Mouse (Mus musculus): ENCODE data around the gene Spc24. TPM values are rescaled to one million over a fixed set of nuclear protein-coding genes. Genes with fewer than 3 reads are reported as not detected.

The Spc24 gene
- total RNA-seq, 2 experiments from 2014 or later: 0.77 to 2.2 TPM

DNA sequence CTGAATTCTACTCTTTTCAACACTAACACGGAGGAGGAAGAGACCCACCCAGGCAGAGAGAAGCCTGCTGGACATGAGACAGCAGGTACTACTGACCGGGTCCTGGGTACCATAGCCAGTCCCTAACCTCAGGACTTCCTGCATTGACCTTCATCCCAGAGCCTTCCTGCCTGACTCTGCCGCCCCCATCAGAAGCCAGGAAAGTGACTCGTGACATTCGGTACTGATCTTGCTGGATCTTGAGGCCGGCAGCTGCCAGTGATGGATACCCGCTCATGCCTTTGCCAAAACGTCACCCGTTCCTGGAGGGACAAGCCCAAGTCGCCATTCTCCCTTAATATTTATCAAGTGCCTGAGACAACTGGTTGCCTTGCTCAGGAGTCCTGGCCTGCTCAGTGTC, 11.6 kb downstream of the Spc24 start:
- no peak for DNase-seq

DNA sequence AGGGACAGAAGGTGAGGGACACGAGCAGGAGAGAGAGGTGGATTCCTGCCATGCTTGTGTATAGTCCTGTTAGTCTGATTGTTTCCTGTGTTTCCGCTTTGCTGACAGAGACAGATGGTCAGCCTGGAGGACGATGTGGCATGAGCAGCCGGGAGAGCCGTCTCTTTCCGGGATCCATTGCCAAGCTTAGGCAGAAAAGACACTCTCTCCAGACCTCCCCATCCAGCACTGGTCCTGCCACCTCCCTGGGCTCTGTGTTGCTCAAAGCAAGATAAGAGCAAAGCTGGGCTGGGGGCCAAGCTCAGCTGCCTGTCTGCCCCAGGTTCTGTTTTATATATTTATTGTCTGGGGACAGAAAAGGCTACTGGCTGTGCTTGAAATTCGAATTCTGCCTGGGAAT, 12.1 kb downstream of the Spc24 start:
- no peak for DNase-seq

DNA sequence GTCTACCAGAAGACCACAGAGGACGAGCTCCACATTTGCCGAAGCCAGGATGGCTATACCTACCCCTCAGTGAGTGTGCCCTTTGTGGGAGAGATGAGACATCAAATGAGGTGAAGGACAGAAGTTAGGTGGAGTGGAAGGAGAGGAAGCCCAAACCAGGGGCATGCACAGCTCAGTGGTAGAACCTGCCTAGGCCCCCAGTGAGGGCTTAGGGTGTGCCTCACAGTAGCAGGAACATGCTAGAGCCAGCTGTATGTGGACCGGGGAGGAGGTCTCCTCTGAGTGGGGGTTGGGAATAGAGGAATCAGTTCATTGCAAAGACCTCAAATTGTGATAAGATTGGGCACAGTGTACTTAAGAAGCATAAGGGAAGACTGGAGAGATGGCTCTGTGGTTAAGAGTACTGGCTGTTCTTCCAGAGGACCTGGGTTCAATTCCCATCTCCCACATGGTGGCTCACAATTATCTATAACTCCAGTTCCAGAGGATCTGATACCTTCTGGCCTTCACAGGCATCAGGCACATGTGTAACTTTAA, 12.8 kb downstream of the Spc24 start:
- no peak for DNase-seq

DNA sequence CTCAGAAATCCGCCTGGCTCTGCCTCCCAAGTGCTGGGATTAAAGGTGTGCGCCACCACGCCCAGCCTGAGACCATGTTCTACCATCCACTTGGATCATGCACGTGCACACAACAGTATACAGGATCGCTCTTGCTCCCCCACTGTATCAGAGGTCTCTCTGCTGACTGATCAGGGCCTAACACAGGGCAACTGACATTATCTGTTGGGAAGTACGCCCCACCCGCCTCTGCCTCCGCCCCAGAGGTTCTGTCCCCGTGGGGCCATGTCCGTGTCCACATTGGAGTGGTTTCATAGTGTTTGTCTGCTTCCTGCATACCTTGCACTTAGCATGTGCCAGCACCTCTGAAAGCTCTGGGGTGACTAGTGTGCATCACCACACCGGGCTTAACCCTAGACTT, 18.6 kb downstream of the Spc24 start:
- DNase-seq: no peak

DNA sequence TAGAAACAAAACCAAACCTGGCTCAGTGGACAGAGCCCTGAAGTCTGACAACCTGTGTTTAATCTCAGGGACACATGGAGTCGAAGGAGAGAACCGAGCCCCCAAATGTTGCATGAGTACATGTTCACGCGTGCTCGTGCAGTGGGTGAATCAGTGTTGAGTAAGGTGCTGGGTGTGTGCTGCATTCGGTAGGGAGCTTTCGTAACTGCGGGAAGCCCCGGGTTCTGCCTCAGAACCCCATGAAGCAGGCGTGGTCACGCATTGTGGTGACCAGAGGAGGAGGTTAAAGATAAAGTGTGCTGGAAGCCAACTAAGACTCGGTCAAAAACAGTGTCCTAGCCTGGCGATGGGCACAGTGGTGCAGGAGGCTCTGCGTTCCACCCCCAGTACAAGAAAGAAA, 19.7 kb downstream of the Spc24 start:
- DNase-seq: no peak

DNA sequence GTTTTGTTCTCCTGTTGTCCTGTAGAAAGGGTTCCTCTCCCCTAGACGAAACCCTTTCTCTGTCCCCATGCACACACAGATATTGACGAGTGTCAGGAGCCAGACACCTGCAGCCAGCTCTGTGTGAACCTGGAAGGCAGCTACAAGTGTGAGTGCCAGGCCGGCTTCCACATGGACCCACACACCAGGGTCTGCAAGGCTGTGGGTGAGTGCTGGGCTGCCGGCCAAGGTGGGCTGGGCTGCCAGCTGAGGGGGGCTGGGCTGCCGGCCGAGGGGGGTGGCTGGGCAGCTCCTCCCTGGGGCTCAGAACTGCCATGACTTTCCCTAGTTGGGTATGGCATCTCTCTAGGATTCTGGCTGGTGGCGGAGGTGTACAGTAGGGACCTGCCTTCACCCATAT, 21.3 kb downstream of the Spc24 start:
- DNase-seq: no peak

DNA sequence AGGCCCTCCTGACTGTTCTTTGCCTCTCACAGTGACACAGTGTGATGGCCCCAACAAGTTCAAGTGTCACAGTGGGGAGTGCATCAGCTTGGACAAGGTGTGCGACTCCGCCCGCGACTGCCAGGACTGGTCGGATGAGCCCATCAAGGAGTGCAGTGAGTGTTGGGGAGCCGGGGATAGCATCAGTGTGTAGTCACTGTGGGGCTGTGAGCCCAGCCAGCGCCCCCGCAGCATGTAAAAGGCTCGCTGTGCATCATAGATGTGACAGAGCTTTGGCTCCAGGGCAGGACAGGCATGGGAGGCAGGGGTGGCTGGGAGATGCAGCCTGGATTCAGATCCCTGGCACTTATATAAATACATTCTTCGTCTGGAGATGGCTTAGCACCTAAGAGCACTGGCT, 22.9 kb downstream of the Spc24 start:
- no peak for DNase-seq

DNA sequence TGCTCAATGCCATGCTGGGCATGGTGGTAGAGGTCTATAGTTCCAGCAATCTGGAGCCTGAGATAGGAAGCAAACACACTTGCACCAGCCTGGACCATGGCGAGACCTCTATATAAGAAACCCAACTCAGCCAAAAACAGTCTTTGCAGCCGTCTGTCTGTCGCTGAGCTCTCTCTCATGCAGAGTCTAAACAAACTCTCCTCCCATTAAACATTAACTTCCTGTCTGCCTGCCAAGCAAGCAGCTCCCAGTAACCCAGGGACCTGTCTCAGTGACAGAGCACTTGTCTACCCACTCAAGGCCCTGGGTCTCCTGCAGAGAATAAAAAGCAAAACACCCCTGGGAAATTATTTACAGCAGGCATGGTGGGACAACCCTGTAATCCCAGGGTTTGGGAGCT, 23.5 kb downstream of the Spc24 start:
- DNase-seq: no peak

DNA sequence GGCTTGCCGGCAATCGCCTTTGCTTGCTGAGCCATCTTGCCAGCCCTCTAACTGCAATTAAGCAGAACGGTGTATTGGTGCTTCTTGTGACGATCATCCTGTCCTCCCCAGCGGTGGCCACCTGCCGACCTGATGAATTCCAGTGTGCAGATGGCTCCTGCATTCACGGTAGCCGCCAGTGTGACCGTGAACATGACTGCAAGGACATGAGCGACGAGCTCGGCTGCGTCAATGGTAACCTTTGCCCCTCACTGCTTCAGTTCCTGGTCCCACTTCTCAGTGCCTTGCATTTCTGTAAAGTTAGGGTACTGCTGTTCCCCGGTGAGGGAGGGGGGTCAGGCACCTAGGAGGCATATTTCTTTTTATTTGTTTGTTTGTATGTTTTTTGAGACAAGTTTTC, 25.0 kb downstream of the Spc24 start:
- no peak for DNase-seq

DNA sequence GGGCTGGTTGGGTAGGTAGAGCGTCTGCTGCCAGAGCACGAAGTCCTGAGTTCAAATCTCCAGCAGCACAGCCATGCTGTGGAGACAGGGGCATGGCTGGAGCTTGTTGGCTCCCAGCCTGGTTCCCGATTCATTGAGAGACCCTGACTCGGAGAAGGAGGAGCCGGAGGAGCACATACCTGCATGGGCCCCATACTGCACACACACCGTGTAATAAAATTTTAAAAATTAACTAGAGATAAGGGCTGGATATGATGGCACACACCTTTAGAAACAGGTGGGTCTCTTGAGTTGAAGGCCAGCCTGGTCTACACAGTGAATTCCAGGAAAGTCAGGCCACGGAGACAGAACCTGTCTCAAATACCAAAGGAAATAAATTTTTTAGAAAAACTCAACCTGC, 26.1 kb downstream of the Spc24 start:
- no peak for DNase-seq

DNA sequence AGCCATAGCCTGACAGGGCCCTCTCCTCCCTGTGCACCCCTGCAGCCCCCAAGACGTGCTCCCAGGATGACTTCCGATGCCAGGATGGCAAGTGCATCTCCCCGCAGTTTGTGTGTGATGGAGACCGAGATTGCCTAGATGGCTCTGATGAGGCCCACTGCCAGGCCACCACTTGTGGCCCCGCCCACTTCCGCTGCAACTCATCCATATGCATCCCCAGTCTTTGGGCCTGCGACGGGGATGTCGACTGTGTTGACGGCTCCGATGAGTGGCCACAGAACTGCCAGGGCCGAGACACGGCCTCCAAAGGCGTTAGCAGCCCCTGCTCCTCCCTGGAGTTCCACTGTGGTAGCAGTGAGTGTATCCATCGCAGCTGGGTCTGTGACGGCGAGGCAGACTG, 26.7 kb downstream of the Spc24 start:
- no peak for DNase-seq

DNA sequence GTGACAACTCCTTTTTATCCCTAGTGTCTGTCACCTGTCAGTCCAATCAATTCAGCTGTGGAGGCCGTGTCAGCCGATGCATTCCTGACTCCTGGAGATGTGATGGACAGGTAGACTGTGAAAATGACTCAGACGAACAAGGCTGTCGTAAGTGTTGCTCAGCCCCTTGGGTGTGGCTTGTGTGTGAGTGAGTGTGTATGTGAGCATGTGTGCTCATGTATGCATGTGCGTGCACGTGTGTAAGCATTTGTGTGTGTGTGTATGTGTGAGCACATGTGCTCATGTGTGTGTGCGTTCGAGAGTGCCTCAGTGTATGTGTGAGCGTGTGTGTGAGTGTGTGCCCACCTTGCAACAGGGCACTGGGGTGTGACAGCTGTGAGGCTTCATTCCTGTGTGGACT, 27.8 kb downstream of the Spc24 start:
- DNase-seq: no peak

DNA sequence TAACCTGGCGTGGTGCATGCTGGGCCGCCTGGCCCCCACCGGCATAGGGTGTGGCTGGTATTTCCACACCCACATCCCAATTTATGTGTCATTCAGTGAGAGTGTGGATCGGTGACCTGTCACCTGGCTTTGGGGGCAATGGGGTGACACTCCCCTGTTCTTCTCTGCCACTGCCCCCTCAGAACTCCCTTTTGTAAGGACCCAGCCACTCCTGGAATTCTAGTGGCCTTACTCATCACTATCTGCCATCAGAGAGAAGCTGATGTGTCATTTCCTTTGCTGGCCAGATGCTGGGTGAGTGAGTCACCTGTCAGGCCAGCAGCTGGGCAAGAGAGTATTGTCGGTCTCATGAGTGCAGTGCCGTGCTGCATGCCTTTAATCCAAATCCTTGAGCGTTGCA, 30.8 kb downstream of the Spc24 start:
- no peak for DNase-seq

DNA sequence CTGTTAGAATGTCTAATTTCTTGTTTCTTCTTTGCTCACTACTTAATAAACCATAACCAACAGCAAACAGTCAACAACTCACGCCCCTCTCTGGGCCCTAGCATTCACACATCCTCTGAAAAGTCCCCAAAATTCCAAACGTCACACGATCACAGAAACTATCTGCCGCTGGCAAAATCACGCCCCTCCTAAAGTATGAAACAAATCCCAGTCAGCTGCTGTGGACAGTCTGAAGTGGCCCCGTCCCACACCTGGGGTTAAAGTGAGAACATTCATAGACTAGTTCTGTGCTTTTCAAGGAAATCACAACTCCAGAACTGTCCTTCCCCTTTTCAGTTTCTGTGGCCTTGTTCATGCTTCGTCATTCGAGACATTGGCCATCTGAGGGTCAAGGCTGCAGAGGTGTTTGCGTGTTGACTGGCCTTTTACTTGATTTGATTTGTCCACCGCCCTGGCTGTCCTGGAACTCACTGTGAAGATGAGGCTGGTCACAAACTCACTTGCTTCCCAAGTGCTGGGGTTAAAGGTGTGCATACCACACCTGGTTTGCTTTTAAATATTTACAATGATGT, 31.8 kb downstream of the Spc24 start:
- no peak for DNase-seq

DNA sequence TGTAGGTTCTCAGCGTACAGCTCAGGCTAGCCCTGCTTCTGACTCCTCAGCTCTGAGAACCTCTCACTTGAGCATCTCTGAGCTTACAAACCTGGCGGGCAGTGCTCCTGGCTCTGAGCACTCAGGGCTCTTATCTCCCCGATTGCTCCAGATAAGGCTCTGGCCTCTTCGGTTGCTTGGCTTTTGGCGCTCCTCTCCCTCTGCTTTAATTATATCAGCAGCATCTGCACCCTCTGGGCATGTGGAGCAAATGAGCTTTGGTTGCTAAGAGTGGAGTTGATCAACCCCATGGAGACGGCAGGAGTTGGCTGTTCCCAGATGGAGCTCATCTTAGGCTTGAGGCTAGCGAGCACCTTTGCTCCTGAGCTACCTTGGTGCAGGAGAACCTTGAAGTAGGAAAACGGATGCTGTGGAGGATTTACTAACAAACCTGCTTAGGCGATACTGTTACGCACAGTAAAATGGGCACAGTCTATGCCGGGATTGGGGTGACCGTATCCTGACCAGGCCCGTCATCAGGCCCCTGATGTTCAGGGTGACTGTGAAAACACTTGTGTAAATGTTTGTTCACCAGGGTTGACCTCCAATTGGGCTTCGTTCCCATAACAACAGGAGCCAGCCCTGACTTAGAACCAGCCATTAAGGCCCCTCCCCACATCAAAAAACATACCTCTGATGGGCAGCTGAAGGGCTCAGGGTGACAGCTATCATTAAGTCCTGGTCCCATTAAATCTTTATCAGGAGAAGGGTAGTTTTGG, 33.7 kb downstream of the Spc24 start:
- no peak for DNase-seq

DNA sequence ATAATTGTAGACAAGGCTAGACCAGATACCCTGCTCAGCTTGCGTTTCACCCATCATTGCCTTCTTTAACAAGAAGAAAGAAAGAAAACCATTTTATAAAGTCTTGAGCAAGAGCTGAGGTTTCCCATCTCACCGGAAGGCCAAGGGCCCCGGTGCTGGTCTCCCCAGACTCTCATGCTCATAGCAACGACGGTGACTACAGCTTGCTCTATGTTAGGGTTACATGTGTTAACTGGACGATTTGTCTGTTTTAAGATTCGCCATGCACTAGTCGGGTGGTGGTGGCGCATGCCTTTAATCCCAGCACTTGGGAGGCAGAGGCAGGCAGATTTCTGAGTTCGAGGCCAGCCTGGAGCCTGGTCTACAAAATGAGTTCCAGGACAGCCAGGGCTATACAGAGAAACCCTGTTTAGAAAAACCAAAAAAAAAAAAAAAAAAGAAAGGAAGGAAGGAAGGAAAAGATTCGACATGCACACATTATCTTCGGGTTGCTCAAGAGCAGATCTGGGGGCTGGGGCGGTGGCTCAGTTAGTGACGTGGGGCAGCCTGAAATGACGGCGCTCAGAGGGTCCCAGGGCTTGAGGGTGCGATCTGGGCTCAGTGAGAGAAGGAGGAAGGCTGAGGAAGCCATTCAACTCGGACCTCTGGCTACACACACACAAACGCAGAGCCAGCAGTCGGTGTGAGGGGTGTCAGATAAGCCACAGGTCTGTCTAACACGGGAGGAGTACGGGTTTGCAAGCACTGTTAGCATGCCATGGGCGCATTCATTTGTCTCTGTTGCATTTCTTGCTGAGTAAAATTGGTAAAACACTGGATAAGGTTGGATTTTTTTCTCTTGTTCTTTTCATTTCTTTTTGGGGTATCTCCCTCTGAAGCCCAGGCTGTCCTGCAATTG, 34.6 kb downstream of the Spc24 start:
- DNase-seq: no peak

DNA sequence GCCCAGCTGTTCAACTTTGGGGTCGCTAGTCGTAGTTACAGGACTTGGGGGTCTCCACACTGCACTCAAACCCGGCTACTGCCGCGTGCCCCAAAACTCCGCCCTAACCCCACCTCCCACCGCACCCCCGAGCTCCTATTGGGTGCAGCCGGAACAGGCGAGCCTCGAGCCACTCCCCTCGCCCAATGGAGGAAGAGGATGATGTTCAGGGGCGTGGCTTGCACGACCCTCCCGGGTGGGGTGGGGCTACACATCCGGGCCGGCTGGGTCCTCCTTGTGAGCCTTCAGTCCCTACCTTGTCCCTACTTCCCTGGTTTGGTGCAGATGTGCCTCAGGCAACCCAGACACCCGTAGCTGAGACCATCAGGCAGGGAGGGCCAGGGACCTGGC, 36.0 kb downstream of the Spc24 start:
- peak; percentile 92 for DNase-seq

DNA sequence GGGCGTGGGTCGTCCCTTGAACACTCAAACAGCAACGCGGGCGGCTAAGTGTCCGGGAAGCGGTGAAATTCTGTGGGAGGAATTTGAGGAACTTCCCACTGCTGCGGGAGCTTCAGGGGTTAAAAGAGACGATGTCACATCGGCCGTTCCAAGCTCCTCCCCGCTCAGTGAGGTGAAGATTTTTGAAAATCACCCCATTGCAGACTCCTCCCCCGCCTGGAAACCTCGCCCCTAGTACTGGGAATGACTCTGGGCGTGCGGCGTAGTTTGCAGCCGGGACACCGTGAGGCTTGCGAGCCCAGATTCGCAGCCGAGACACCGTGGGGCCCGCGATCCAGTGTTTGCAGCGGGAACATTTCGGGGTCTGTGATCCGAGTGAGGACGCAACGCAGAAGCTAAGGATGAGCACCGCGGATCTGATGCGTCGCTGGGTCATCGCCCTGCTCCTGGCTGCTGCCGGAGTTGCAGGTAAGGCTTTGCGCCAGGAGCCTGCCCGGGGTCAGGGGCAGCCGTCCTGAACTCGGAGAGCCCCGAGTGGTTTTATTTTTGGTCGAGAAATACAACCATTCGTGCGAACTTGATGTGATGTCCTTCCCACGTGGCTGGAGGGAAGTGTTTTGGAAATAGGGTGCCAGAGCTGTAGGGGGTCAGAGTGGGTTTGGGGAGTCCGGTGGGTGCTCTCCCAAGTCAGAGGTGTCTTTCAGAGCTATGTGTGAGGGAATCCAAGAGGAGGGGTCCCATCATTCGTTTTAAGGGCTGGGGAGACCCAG, 36.5 kb downstream of the Spc24 start, which contains the start of gene Ldlr:
Gene Ldlr (plus strand): TSS at position 107 of the 770 bp plus-strand sequence.
- peak; percentile 83 for DNase-seq

DNA sequence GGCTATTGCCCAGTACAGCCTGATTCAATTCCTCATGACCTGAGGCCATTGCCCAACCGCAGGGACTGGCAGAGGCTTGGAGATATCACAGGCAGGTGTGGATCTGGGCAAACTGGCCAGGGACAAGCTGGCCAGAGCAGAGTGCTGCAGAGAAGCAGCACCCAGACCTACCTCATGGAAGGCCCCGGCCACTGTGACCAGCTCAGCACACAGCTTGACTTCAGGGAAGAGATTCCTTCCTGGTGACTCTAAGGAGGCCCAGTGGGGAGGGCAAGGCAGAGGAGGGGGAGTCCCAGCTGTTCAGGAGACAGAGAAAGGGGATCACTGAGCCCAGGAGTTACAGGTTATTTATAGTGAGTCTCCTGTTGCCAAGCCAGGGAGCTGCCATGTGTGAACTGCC, 39.1 kb downstream of the Spc24 start:
- DNase-seq: peak; percentile 53

DNA sequence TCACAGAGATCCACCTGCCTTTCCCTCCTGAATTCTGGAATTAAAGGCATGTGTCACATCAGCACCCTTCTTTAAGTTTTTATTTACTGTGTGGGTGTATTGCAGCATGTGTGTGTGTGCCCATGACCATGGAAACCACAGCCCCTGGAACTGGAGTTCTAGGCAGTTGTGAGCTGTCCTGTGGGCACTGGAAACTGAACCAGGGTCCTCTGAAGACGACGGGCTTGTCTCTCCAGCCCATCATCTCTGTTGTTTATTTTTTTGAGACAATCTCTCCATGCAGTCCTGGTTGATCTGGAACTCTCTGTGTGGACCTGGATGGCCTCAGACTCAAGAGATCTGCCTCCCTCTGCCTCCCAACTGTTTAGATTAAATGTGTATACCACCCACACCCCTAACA, 43.1 kb downstream of the Spc24 start:
- DNase-seq: no peak

DNA sequence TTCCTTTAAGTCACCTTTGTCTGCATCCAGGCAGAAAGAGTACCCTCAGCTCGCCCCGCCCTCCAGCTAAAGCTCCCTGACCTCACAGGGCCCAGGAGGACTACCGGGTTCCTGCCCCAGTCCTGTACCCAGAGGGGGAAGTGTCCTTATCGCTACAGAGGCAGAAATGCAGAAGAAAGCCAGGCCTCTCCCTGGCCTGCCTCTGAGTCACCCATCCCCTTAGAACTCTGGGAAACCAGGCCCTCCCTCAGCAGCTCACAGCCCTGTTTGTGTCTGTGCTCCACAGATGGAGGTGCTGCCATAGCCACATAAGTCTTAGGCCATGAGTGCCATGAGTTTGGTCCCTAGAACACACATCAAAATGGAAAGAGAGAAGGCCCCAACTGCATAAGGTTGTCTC, 44.8 kb downstream of the Spc24 start:
- no peak for DNase-seq

DNA sequence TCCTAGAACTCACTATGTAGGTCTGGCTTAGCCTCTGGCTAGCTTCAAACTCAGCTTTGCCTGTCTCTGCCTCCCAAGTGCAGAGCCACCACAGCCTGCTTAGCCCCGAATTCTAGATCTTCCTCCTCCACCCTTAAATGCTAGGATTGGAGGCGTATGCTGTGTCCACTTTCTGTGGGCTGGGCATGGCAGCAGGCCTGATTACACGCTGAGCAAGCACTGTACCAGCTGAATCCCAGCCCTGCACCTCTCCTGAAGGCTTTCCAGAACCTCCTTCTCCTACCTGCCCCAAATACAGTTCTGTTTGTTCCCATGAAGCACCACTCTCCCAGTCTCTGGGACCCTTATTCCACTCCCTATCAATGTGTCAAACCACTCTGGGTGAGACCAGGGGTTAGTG, 50.8 kb downstream of the Spc24 start:
- DNase-seq: no peak
